Mouse (Mus musculus) CH12.LX (cell line): ENCODE measurements at regions not wholly inside any gene's neighbourhood (a gene's known extent, or its start where the extent isn't known, plus 50 kb on each side); places are given as distances from the start of the nearest gene placed in this dataset.

Experiments used
- CHD2 ChIP-seq: IDR thresholded peaks from 2 replicates; pipeline ENCODE4 v1.6.1; 2011; ENCODE audit warnings: low read length, improper control_type of control experiment
- CTCF ChIP-seq, 2 experiments: IDR thresholded peaks in 1 of 2; conservative IDR thresholded peaks in 1 of 2; 2 replicates each; pipeline ENCODE4 v1.5.1; 2011 to 2012; ENCODE audit warnings: low read depth in 2 of 2, low read length in 2 of 2, improper control_type of control experiment in 1 of 2, inconsistent platforms in 1 of 2, mild to moderate bottlenecking in 1 of 2, moderate library complexity in 1 of 2
- E2F4 ChIP-seq: IDR thresholded peaks from 2 replicates; pipeline ENCODE4 v1.6.1; 2011; ENCODE audit warnings: low read depth, low read length, improper control_type of control experiment; ENCODE audit not compliant: insufficient replicate concordance
- EP300 ChIP-seq: IDR thresholded peaks from 2 replicates; pipeline ENCODE4 v1.6.1; 2011; ENCODE audit warnings: low read length, improper control_type of control experiment
- GABPA ChIP-seq: IDR thresholded peaks from 2 replicates; pipeline ENCODE4 v1.6.1; 2012; ENCODE audit warnings: low read depth, low read length, improper control_type of control experiment, inconsistent platforms; ENCODE audit not compliant: insufficient replicate concordance
- MAX ChIP-seq: IDR thresholded peaks from 2 replicates; pipeline ENCODE4 v1.6.1; 2011; ENCODE audit warnings: low read length, improper control_type of control experiment
- POLR2A ChIP-seq: IDR thresholded peaks from 2 replicates; pipeline ENCODE4 v1.6.1; 2011; ENCODE audit warnings: low read depth, mild to moderate bottlenecking, improper control_type of control experiment, low read length
- POLR2AphosphoS2 ChIP-seq: IDR thresholded peaks from 2 replicates; pipeline ENCODE4 v1.6.1; 2011; ENCODE audit warnings: low read depth, low read length, improper control_type of control experiment
- USF1 ChIP-seq: IDR thresholded peaks from 2 replicates; pipeline ENCODE4 v1.6.1; 2014; ENCODE audit warnings: low read depth, mild to moderate bottlenecking, inconsistent platforms, low read length, improper control_type of control experiment
- ZKSCAN1 ChIP-seq: IDR thresholded peaks from 2 replicates; pipeline ENCODE4 v1.6.1; 2012; ENCODE audit warnings: low read depth, inconsistent platforms, low read length, improper control_type of control experiment, borderline replicate concordance
- ZNF384 ChIP-seq: IDR thresholded peaks from 2 replicates; pipeline ENCODE4 v1.6.1; 2012; ENCODE audit warnings: low read depth, low read length, improper control_type of control experiment, inconsistent platforms

GRCm38 (mm10) chr8:127977746-127978145 is 380.7 kb upstream of the Nrp1 start:
- TF ChIP-seq POLR2A (no peak), MAX (no peak), CTCF (conservative IDR thresholded peaks at IDR 0.05 in 1 of 2, IDR thresholded peaks at IDR 0.05 in 1 of 2; ENCODE audit: low read depth in 2 of 2, low read length in 2 of 2) (no peak), EP300 (no peak), CHD2 (no peak), ZNF384 (no peak), USF1 (no peak), E2F4 (no peak), POLR2AphosphoS2 (no peak), GABPA (no peak), ZKSCAN1 (no peak)
